Mouse (Mus musculus): ENCODE measurements at regions not wholly inside any gene's neighbourhood (a gene's known extent, or its start where the extent isn't known, plus 50 kb on each side); places are given as distances from the start of the nearest gene placed in this dataset.
"Not testable (repeated sequence)": the region's sequence is repeated elsewhere in the genome, so short reads cannot be mapped to it uniquely, and the experiment has no call there.

GRCm38 (mm10) chr12:48387724-48388123 lies 994.7 kb upstream of the Foxg1 start:
- no peak for DNase-seq

GRCm38 (mm10) chr12:48388192-48388812 lies 994.2 kb upstream of the Foxg1 start:
- DNase-seq = no peak

GRCm38 (mm10) chr12:48391008-48391407 lies 991.5 kb upstream of the Foxg1 start:
- DNase-seq = no peak

GRCm38 (mm10) chr12:48439333-48440046 lies 943.0 kb upstream of the Foxg1 start:
- no peak for DNase-seq

GRCm38 (mm10) chr12:48448719-48449118 lies 933.7 kb upstream of the Foxg1 start:
- not testable (repeated sequence) for DNase-seq

- no peak for DNase-seq
These were observed 920.1 kb upstream of the Foxg1 start for GRCm38 (mm10) chr12:48462392-48462791.

GRCm38 (mm10) chr12:48500735-48501134 lies 881.7 kb upstream of the Foxg1 start:
- no peak for DNase-seq

- DNase-seq = no peak
These were observed 870.9 kb upstream of the Foxg1 start for GRCm38 (mm10) chr12:48511594-48511993.

GRCm38 (mm10) chr12:48512259-48512658 lies 870.2 kb upstream of the Foxg1 start:
- DNase-seq = no peak

- no peak for DNase-seq
These were observed 860.5 kb upstream of the Foxg1 start for GRCm38 (mm10) chr12:48521996-48522395.

GRCm38 (mm10) chr12:48559690-48560089 lies 822.8 kb upstream of the Foxg1 start:
- peak; percentile 1 for DNase-seq

GRCm38 (mm10) chr12:48604401-48605197 lies 777.9 kb upstream of the Foxg1 start:
- DNase-seq = no peak

- no peak for DNase-seq
These were observed 777.0 kb upstream of the Foxg1 start for GRCm38 (mm10) chr12:48605423-48605822.

- no peak for DNase-seq
These were observed 773.1 kb upstream of the Foxg1 start for GRCm38 (mm10) chr12:48609391-48609790.

- no peak for DNase-seq
These were observed 770.4 kb upstream of the Foxg1 start for GRCm38 (mm10) chr12:48612066-48612465.

- no peak for DNase-seq
These were observed 766.1 kb upstream of the Foxg1 start for GRCm38 (mm10) chr12:48616337-48616736.

- DNase-seq = no peak
These were observed 748.9 kb upstream of the Foxg1 start for GRCm38 (mm10) chr12:48633559-48633958.

- no peak for DNase-seq
These were observed 747.7 kb upstream of the Foxg1 start for GRCm38 (mm10) chr12:48634671-48635241.

GRCm38 (mm10) chr12:48641974-48642373 lies 740.5 kb upstream of the Foxg1 start:
- no peak for DNase-seq

GRCm38 (mm10) chr12:48645135-48645534 lies 737.3 kb upstream of the Foxg1 start:
- no peak for DNase-seq

GRCm38 (mm10) chr12:48645910-48646309 lies 736.5 kb upstream of the Foxg1 start:
- DNase-seq = no peak

GRCm38 (mm10) chr12:48675176-48675575 lies 707.3 kb upstream of the Foxg1 start:
- no peak for DNase-seq

GRCm38 (mm10) chr12:48680957-48681356 lies 701.5 kb upstream of the Foxg1 start:
- DNase-seq = no peak

Measured in kidney, adult 11 months (tissue).